Mouse (Mus musculus): ENCODE measurements around the gene Zmym1. TPM values are rescaled to one million over a fixed set of nuclear protein-coding genes. Genes with fewer than 3 reads are reported as not detected.
A peak's percentile ranks its signal among the peaks of the same experiment; 100 is the strongest.

Gene Zmym1
- polyA plus RNA-seq, 1 experiment from 2014 or later = 13.2 TPM

GRCm38 (mm10) chr4:127054522-127055198 lies 6.3 kb downstream of the Zmym1 start:
- 80% methylated on average over 7 of the region's 7 CpGs for WGBS
- ATAC-seq (ENCODE audit: insufficient read depth, low FRiP score, low read depth) = no peak
- no peak overlapping the region for H3K9ac ChIP-seq

GRCm38 (mm10) chr4:127053071-127053470 lies 7.9 kb downstream of the Zmym1 start:
- H3K27me3 ChIP-seq (replicated peaks) = no peaks in the 10 kb centered on the region
- H3K27ac ChIP-seq = no peak overlapping the region
- no peak overlapping the region for H3K4me2 ChIP-seq
- no peaks in the 10 kb centered on the region for H3K9me3 ChIP-seq
- H3K4me3 ChIP-seq (replicated peaks) = no peak overlapping the region
- no peak overlapping the region for H3K9ac ChIP-seq
- peaks cover 27% of the 10 kb centered on the region for H3K36me3 ChIP-seq
- ATAC-seq (ENCODE audit: insufficient read depth, low FRiP score, low read depth) = no peak
- 89% methylated on average over 5 of the region's 5 CpGs for WGBS
- no peaks in the 10 kb centered on the region for H3K4me1 ChIP-seq

More at GRCm38 (mm10) chr4:127054522-127055198, 6.3 kb downstream of the Zmym1 start:
- peaks cover 16% of the 10 kb centered on the region for H3K36me3 ChIP-seq
- no peaks in the 10 kb centered on the region for H3K9me3 ChIP-seq
- H3K4me1 ChIP-seq = no peaks in the 10 kb centered on the region
- H3K27me3 ChIP-seq (replicated peaks) = no peaks in the 10 kb centered on the region
- H3K27ac ChIP-seq = no peak overlapping the region
- H3K4me3 ChIP-seq (replicated peaks) = no peak overlapping the region
- no peak overlapping the region for H3K4me2 ChIP-seq

- no peak overlapping the region for H3K9ac ChIP-seq
- WGBS = 80% methylated on average over 8 of the region's 8 CpGs
- no peak for ATAC-seq (ENCODE audit: insufficient read depth, low FRiP score, low read depth)
- H3K36me3 ChIP-seq = peaks cover 21% of the 10 kb centered on the region
- no peaks in the 10 kb centered on the region for H3K27me3 ChIP-seq (replicated peaks)
- no peak overlapping the region for H3K27ac ChIP-seq
- H3K4me3 ChIP-seq (replicated peaks) = no peak overlapping the region
- H3K4me2 ChIP-seq = no peak overlapping the region
- H3K9me3 ChIP-seq = no peaks in the 10 kb centered on the region
- no peaks in the 10 kb centered on the region for H3K4me1 ChIP-seq
Measured at GRCm38 (mm10) chr4:127051121-127051520, 9.8 kb downstream of the Zmym1 start.

- no peak overlapping the region for H3K27ac ChIP-seq
- H3K27me3 ChIP-seq (replicated peaks) = no peaks in the 10 kb centered on the region
- no peaks in the 10 kb centered on the region for H3K4me1 ChIP-seq
- H3K4me2 ChIP-seq = no peak overlapping the region
- no peak overlapping the region for H3K4me3 ChIP-seq (replicated peaks)
- peaks cover 16% of the 10 kb centered on the region for H3K36me3 ChIP-seq
- H3K9ac ChIP-seq = no peak overlapping the region
- no peak for ATAC-seq (ENCODE audit: insufficient read depth, low FRiP score, low read depth)
- no peaks in the 10 kb centered on the region for H3K9me3 ChIP-seq
- 85% methylated on average over 4 of the region's 4 CpGs for WGBS
Measured at GRCm38 (mm10) chr4:127043540-127043939, 17.4 kb downstream of the Zmym1 start.

GRCm38 (mm10) chr4:127039871-127040483 lies 21.0 kb downstream of the Zmym1 start:
- no peak overlapping the region for H3K27ac ChIP-seq
- no peak overlapping the region for H3K4me3 ChIP-seq (replicated peaks)
- 70% methylated on average over 3 of the region's 3 CpGs for WGBS
- H3K4me1 ChIP-seq = no peaks in the 10 kb centered on the region
- no peaks in the 10 kb centered on the region for H3K27me3 ChIP-seq (replicated peaks)
- ATAC-seq (ENCODE audit: insufficient read depth, low FRiP score, low read depth) = peak; percentile 15; the same call in 1 of the 2 replicates
- no peak overlapping the region for H3K9ac ChIP-seq
- peaks cover 38% of the 10 kb centered on the region for H3K36me3 ChIP-seq
- H3K9me3 ChIP-seq = no peaks in the 10 kb centered on the region
- H3K4me2 ChIP-seq = no peak overlapping the region

GRCm38 (mm10) chr4:127038828-127039349 lies 22.1 kb downstream of the Zmym1 start:
- Histone ChIP-seq H3K27ac (no peak overlapping the region), H3K4me3 (replicated peaks) (no peak overlapping the region), H3K9me3 (no peaks in the 10 kb centered on the region), H3K9ac (no peak overlapping the region), H3K36me3 (peaks cover 46% of the 10 kb centered on the region), H3K27me3 (replicated peaks) (no peaks in the 10 kb centered on the region), H3K4me2 (no peak overlapping the region), H3K4me1 (no peaks in the 10 kb centered on the region)
- 98% methylated on average over 3 of the region's 3 CpGs for WGBS
- ATAC-seq (ENCODE audit: insufficient read depth, low FRiP score, low read depth) = no peak

GRCm38 (mm10) chr4:127037908-127038827 lies 22.8 kb downstream of the Zmym1 start:
- H3K27ac ChIP-seq = no peak overlapping the region
- 84% methylated on average over 8 of the region's 8 CpGs for WGBS
- H3K36me3 ChIP-seq = peaks cover 46% of the 10 kb centered on the region
- no peak for ATAC-seq (ENCODE audit: insufficient read depth, low FRiP score, low read depth)
- H3K9me3 ChIP-seq = no peaks in the 10 kb centered on the region
- H3K9ac ChIP-seq = no peak overlapping the region
- H3K4me2 ChIP-seq = no peak overlapping the region
- no peak overlapping the region for H3K4me3 ChIP-seq (replicated peaks)
- no peaks in the 10 kb centered on the region for H3K27me3 ChIP-seq (replicated peaks)
- no peaks in the 10 kb centered on the region for H3K4me1 ChIP-seq

- WGBS = 78% methylated on average over 3 of the region's 3 CpGs
- no peaks in the 10 kb centered on the region for H3K9me3 ChIP-seq
- no peak overlapping the region for H3K27ac ChIP-seq
- H3K4me2 ChIP-seq = no peak overlapping the region
- H3K4me3 ChIP-seq (replicated peaks) = no peak overlapping the region
- no peaks in the 10 kb centered on the region for H3K27me3 ChIP-seq (replicated peaks)
- ATAC-seq (ENCODE audit: insufficient read depth, low FRiP score, low read depth) = no peak
- H3K9ac ChIP-seq = no peak overlapping the region
- no peaks in the 10 kb centered on the region for H3K4me1 ChIP-seq
- H3K36me3 ChIP-seq = peaks cover 53% of the 10 kb centered on the region
Measured at GRCm38 (mm10) chr4:127037158-127037557, 23.8 kb downstream of the Zmym1 start.

- peaks cover 9% of the 10 kb centered on the region; the same call in 1 of the 2 replicates for H3K4me1 ChIP-seq
- 72% methylated on average over 4 of the region's 4 CpGs for WGBS
- no peak for ATAC-seq (ENCODE audit: insufficient read depth, low FRiP score, low read depth)
- no peak overlapping the region for H3K4me2 ChIP-seq
- H3K27ac ChIP-seq = no peak overlapping the region
- no peaks in the 10 kb centered on the region for H3K27me3 ChIP-seq (replicated peaks)
- no peak overlapping the region for H3K4me3 ChIP-seq (replicated peaks)
- H3K9me3 ChIP-seq = no peaks in the 10 kb centered on the region
- no peak overlapping the region for H3K9ac ChIP-seq
- H3K36me3 ChIP-seq = peaks cover 48% of the 10 kb centered on the region
Measured at GRCm38 (mm10) chr4:127027228-127028190, 33.4 kb downstream of the Zmym1 start.

GRCm38 (mm10) chr4:127026826-127027225 lies 34.1 kb downstream of the Zmym1 start:
- no peak overlapping the region for H3K4me3 ChIP-seq (replicated peaks)
- whole genome bisulfite sequencing = 84% methylated on average over 4 of the region's 4 CpGs
- H3K36me3 ChIP-seq = peaks cover 44% of the 10 kb centered on the region
- no peaks in the 10 kb centered on the region for H3K9me3 ChIP-seq
- H3K27me3 ChIP-seq (replicated peaks) = no peaks in the 10 kb centered on the region
- ATAC-seq (ENCODE audit: insufficient read depth, low FRiP score, low read depth) = no peak
- H3K4me2 ChIP-seq = no peak overlapping the region
- no peak overlapping the region for H3K27ac ChIP-seq
- no peak overlapping the region for H3K9ac ChIP-seq
- H3K4me1 ChIP-seq = peaks cover 9% of the 10 kb centered on the region; the same call in 1 of the 2 replicates

- Histone ChIP-seq H3K9ac (peak overlapping the region; percentile 25), H3K9me3 (no peaks in the 10 kb centered on the region)
- WGBS = 29% methylated on average over 1 of the region's 1 CpGs
Measured at GRCm38 (mm10) chr4:127024240-127024639, 36.7 kb downstream of the Zmym1 start.

More at GRCm38 (mm10) chr4:127024240-127024639, 36.7 kb downstream of the Zmym1 start:
- H3K4me2 ChIP-seq = peak overlapping the region; percentile 89
- H3K36me3 ChIP-seq = peaks cover 32% of the 10 kb centered on the region
- H3K27me3 ChIP-seq (replicated peaks) = no peaks in the 10 kb centered on the region
- H3K4me1 ChIP-seq = peaks cover 9% of the 10 kb centered on the region; the same call in 1 of the 2 replicates
- no peak for ATAC-seq (ENCODE audit: insufficient read depth, low FRiP score, low read depth)
- H3K4me3 ChIP-seq (replicated peaks) = peak overlapping the region; percentile 85
- H3K27ac ChIP-seq = no peak overlapping the region

Measured in stomach, embryonic 15.5 days (tissue).